Mouse (Mus musculus) thymus, postnatal 14 days (tissue): ENCODE measurements around the gene Ptpn13.

Source experiments
- DNase-seq: peaks from one replicate; pipeline ENCODE4 v3.0.0; 2021

The Ptpn13 gene

GRCm38 (mm10) chr5:103526668-103527436 lies 101.9 kb downstream of the Ptpn13 start:
- DNase-seq, result no peak

DNA sequence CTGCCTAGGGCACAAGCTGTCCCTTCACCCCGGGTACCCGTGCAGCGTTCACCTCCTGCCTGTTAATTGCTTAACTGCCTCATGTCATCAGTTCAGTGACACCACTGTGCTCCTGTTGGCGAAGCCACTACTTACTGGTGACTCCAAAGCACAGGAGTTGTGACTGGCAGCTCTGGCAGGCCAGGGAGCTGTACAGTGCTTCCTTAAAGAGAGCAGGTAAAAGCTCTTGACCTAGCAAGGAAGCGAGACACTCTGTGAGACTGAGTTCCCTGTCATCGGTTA lies 102.4 kb downstream of the Ptpn13 start:
- no peak for DNase-seq

DNA sequence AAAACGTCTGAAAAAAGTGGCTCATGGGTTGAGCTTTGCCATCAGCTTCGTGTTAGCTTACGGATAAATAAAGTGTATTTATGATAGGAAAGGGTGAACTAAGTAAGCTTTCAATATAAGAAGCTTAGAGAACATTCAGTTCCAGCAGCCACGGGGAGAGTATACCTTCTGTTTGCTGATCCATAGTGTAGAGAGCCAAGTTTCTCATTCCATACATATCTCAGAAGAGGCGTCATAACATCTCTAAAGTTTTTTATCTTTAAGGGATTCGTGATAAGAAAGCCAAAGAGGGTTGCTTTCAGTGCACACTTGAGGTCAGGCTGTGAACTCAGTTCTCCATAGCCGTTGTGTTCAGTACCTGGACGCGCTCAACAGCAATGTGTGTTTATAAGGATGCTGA lies 105.2 kb downstream of the Ptpn13 start:
- DNase-seq, result no peak

DNA sequence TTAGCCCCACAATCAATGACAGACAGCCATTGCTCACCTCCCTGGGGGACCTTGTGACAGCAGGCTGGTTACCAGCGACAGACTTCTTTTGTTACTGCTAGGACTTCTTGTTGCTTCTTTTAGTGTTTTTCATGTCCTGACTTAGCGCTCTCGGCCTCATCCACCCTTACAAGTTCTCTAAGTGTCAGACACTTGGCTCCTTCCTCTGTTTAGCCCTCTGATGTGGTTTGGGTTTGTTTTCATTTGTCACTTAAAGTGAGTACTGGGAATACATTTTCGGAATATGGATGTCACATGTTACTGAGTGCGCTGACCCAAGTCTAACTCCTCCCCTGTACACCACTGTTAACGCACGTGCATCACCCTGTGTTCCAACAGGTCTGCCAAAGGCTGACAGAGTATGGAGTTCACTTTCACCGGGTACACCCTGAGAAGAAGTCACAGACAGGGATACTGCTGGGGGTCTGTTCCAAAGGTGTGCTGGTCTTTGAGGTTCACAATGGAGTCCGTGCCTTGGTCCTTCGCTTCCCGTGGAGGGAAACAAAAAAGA lies 107.9 kb downstream of the Ptpn13 start:
- no peak for DNase-seq

DNA sequence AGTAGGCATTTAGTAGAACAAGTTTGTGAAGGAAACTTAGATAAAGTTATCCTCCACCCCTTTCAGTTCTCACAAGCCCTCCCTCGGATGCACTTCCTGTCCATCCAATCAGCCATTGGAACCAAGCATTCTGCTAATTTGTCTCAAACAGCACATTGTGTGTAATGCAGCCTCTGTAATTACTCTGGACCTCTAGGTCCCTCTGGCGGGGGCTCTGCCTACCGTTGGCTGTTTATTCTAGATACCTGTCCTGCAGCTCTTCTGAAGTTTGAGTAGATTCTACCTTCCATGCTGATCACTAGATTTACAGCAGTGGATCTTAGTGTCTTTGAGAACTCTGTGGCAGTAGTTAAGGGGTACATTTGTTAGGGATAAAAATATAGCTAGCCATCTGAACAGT lies 109.5 kb downstream of the Ptpn13 start:
- DNase-seq, result no peak

DNA sequence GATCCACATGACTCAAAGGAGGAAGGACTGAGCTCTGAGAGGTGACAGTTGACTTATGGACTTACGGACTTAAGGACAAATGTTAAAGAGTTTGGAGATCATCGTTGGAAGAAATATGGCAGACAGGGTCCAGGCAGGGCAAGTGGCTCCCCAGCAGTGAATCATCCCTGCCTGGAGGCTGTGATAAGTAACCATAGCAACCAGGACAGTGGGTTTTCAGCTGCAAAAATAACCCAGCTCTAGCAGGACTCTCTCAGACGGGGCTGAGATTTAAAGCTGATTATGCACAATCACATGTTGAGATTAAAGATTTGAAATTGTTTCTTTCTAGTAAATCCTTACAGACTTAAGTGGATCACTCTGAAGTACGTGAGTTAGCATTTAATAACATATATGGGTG lies 112.4 kb downstream of the Ptpn13 start:
- no peak for DNase-seq

GRCm38 (mm10) chr5:103540612-103541011 lies 115.6 kb downstream of the Ptpn13 start:
- no peak for DNase-seq

DNA sequence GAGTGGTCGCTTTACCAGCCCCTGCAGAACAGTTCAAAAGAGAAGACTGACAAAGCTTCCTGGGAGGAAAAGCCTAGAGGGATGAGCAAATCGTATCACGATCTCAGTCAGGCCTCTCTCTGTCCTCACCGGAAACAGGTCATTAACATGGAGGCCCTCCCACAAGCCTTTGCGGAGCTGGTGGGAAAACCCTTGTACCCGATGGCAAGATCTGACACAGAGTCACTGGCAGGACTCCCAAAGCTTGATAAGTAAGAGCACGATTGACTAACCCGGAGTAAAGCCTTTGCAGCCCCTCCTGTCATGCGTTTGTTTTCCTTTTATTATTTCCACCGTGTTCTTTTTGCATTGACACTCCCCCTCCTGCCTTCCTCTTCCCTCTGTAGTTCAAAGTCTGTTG lies 116.1 kb downstream of the Ptpn13 start:
- DNase-seq, result no peak

DNA sequence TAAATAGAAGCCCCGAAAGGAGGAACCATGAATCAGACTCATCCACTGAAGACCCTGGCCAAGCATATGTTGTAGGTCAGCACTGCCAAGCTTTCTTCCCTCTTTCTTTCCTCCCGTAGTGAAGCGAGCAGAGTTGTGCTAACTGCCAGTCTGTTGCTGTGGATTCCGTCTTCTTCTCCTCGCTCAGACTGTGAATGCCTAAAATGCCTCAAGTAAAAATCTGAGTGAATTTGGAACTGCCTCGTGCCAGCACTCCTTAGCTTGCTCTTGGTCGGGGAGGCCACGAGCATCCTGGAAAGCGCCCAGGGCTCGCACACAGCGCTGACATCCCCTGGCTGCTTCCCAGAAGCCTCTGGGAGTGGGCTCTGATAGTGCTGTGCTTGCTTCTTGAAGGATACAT lies 116.5 kb downstream of the Ptpn13 start:
- DNase-seq, result no peak

- DNase-seq, result no peak
Measured at GRCm38 (mm10) chr5:103545381-103546000, 120.5 kb downstream of the Ptpn13 start.

- no peak for DNase-seq
Measured at GRCm38 (mm10) chr5:103554769-103555168, 129.8 kb downstream of the Ptpn13 start.

DNA sequence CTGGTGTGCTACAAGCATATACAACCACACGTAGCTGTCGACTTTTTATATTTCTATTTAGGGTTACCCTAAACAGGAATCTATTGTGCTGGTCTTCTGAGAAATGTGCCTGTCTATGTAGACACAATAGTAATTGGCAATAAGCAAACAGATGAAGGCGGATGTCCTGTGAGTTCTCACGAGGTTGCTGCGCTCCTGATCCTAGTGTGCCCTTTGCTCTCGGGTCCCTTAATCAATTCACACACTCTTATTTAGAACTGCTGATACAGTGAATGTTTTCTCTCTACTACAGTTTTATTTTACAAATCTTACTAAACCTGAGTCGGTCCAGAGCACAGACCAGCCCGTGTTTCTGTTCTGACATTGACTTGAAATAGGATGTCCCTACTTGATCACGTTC lies 135.6 kb downstream of the Ptpn13 start:
- no peak for DNase-seq

GRCm38 (mm10) chr5:103568034-103568433 lies 143.0 kb downstream of the Ptpn13 start:
- no peak for DNase-seq

GRCm38 (mm10) chr5:103569446-103569845 lies 144.5 kb downstream of the Ptpn13 start:
- no peak for DNase-seq

- peak; percentile 10 for DNase-seq
Measured at GRCm38 (mm10) chr5:103579680-103580420, 154.9 kb downstream of the Ptpn13 start.

DNA sequence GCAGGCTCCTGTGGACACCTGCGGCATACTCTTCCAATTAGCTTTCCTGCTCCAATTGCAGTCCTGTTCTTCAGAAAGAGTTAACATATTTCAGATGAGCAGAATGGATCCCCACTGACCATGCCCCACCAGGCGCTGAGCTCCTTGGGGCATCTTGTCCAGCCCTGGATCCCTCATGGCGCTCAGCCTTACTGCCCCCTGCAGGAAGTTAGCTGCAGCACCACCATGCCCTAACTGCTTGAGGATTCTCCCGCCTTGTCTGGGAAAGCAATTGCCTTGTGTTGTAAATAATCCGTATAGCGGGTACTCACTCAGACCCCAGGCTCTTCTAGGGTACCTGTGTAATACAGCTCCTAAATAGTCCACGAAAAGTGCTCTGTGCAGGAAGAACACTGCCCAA lies 162.2 kb downstream of the Ptpn13 start:
- DNase-seq, result peak; percentile 11

DNA sequence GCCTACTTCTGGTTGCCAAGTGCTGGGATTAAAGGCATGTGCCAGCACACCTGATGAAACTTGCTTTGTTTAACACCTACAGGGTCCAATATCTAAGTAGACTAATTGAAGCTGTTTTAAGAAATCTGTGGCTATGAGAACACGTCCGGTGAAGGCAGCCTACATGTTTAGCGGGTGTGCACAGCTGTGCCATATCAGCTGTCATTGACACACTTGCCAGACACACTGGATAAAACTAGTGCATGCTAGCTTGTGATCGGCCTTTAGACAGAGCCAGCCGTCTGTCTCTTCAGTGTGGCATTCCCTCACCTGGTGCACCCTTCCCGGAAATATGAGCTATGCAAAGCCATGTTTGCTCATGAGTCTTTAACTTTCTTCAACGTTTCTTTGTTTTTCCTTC lies 166.9 kb downstream of the Ptpn13 start:
- DNase-seq, result no peak

GRCm38 (mm10) chr5:103592706-103593105 lies 167.7 kb downstream of the Ptpn13 start:
- DNase-seq, result no peak

GRCm38 (mm10) chr5:103593575-103593974 lies 168.6 kb downstream of the Ptpn13 start:
- DNase-seq, result no peak

- DNase-seq, result no peak
Measured at GRCm38 (mm10) chr5:103595394-103596226, 170.6 kb downstream of the Ptpn13 start.

- no peak for DNase-seq
Measured at GRCm38 (mm10) chr5:103596467-103597146, 171.6 kb downstream of the Ptpn13 start.

DNA sequence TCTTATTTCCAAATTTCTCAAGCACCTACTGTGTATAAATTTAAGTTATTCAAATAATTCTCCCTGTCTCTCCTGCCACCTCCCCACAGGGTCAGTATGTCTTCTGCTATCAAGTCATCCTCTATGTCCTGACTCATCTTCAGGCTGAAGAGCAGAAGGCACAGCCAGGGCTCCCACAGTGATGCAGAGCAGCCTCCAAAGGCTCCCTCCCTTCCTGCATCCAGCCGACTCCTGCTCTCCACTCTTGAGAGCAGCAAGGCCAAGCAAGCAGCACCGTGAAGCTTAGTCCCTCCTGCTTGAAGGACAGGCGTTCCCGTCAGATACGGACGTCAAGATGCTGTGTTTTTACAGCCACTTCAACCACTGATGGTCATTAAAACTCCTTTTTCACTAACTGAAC lies 172.6 kb downstream of the Ptpn13 start:
- no peak for DNase-seq
